Mouse (Mus musculus) E14TG2a.4 (cell line): Measurements from ENCODE around the gene Snrnp200.

Experiments used
- H3K27me3 ChIP-seq: 2 replicates; pipeline ENCODE4 v1.6.1; 2014; ENCODE audit warnings: low read length, control low read depth; ENCODE audit not compliant: insufficient read depth
- H3K36me3 ChIP-seq: 2 replicates; pipeline ENCODE4 v1.6.1; 2014; ENCODE audit warnings: low read length, control low read depth; ENCODE audit not compliant: insufficient read depth
- H3K4me1 ChIP-seq: replicated peaks from 2 replicates; pipeline ENCODE4 v1.6.1; 2014; ENCODE audit warnings: low read depth, low read length, control low read depth
- H3K4me3 ChIP-seq: replicated peaks from 2 replicates; pipeline ENCODE4 v1.5.1; 2014; ENCODE audit warnings: mild to moderate bottlenecking, low read length
- H3K9me3 ChIP-seq: 2 replicates; pipeline ENCODE4 v1.6.1; 2014; ENCODE audit warnings: low read length, control low read depth
- CTCF ChIP-seq: conservative IDR thresholded peaks from 2 replicates; pipeline ENCODE4 v1.5.1; 2014; ENCODE audit warnings: low read length
- NANOG ChIP-seq: IDR thresholded peaks from 2 replicates; pipeline ENCODE4 v1.6.1; 2014; ENCODE audit warnings: borderline replicate concordance, low read length, mixed read lengths
- POU5F1 ChIP-seq: IDR thresholded peaks from 2 replicates; pipeline ENCODE4 v1.6.1; 2014; ENCODE audit warnings: low read length, borderline replicate concordance

The Snrnp200 gene

DNA sequence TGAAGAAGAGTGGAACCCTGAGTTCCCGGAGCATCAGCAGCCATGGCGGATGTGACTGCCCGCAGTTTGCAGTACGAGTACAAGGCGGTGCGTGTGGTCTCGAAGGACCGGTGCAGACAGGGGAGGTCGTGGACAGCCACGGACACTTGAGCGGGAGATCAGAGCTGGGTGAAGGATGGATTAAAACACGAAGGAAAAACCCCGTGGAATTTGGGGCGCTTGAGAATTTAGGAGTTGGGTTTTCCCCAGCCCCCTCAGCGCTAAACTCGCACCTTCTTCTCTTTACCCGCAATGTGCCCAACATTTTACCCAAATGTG is 225 bp downstream of the Snrnp200 start:
- TF ChIP-seq CTCF = no peak
- no peak for TF ChIP-seq NANOG
- TF ChIP-seq POU5F1 = no peak
- H3K4me3 ChIP-seq = peak overlapping the region; percentile 98
- H3K27me3 ChIP-seq = no peaks in the 10 kb centered on the region
- H3K36me3 ChIP-seq = peaks cover 53% of the 10 kb centered on the region
- H3K9me3 ChIP-seq = no peaks in the 10 kb centered on the region
- peaks cover 20% of the 10 kb centered on the region for H3K4me1 ChIP-seq

DNA sequence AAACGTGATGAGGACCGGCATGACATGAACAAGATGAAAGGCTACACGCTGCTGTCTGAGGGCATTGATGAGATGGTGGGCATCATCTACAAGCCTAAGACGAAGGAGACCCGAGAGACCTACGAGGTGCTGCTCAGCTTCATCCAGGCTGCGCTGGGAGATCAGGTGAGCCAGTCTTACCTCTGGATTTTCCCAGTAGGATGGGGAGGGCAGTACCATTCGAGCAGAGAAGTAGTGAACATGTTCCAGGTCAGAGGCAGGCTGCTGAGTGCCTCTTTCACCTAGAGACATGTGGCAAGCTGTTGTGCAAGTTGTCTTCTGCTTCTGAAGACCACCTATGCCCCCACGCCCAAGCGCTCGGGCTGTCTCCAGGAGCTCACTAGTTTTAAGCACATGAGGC is 2.5 kb downstream of the Snrnp200 start:
- no peaks in the 10 kb centered on the region for H3K9me3 ChIP-seq
- H3K27me3 ChIP-seq = no peaks in the 10 kb centered on the region
- peaks cover 64% of the 10 kb centered on the region for H3K36me3 ChIP-seq
- H3K4me3 ChIP-seq = no peak overlapping the region
- TF ChIP-seq POU5F1 (no peak), NANOG (no peak), CTCF (no peak)
- peaks cover 20% of the 10 kb centered on the region for H3K4me1 ChIP-seq

- TF ChIP-seq POU5F1 (no peak), CTCF (no peak)
- H3K36me3 ChIP-seq = peaks cover 99% of the 10 kb centered on the region
Measured at GRCm38 (mm10) chr2:127217746-127218145, 9.6 kb downstream of the Snrnp200 start.

DNA sequence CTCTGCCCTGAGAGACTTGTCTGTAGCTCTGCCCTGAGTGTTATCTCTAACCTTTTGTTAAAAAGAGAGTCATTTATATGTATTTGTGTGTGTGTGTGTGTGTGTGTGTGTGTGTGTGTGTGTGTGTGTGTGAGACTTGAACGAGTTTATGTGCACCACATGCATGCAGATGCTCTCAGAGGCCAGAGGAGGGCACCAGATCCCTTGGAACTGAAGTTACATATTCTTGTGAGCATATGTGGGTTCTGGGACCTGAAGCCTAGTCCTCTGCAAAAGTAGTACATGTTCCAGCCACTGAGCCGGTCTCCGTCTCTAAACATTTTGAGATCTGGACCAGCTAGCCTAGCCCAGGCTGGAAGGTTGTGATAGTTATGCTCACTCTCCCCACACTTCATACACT is 17.1 kb downstream of the Snrnp200 start:
- H3K4me1 ChIP-seq = no peaks in the 10 kb centered on the region
- TF ChIP-seq POU5F1 (no peak), CTCF (peak; percentile 17; the same call in 1 of the 2 replicates)
- no peaks in the 10 kb centered on the region for H3K27me3 ChIP-seq
- no peak overlapping the region for H3K4me3 ChIP-seq
- no peaks in the 10 kb centered on the region for H3K9me3 ChIP-seq
- peaks cover 100% of the 10 kb centered on the region for H3K36me3 ChIP-seq

More at GRCm38 (mm10) chr2:127217746-127218145, 9.6 kb downstream of the Snrnp200 start:
- Histone ChIP-seq H3K4me3 (no peak overlapping the region), H3K27me3 (no peaks in the 10 kb centered on the region), H3K9me3 (no peaks in the 10 kb centered on the region), H3K4me1 (no peaks in the 10 kb centered on the region)

- H3K27me3 ChIP-seq = no peaks in the 10 kb centered on the region
- peaks cover 99% of the 10 kb centered on the region for H3K36me3 ChIP-seq
- H3K9me3 ChIP-seq = no peaks in the 10 kb centered on the region
- H3K4me1 ChIP-seq = no peaks in the 10 kb centered on the region
- no peak for TF ChIP-seq CTCF
- TF ChIP-seq POU5F1 = no peak
- TF ChIP-seq NANOG = no peak
- H3K4me3 ChIP-seq = no peak overlapping the region
Measured at GRCm38 (mm10) chr2:127237897-127238610, 29.9 kb downstream of the Snrnp200 start.

- no peaks in the 10 kb centered on the region for H3K27me3 ChIP-seq
- H3K36me3 ChIP-seq = peaks cover 98% of the 10 kb centered on the region
- no peak overlapping the region for H3K4me3 ChIP-seq
- H3K4me1 ChIP-seq = no peaks in the 10 kb centered on the region
- TF ChIP-seq CTCF = no peak
- TF ChIP-seq NANOG = no peak
- no peak for TF ChIP-seq POU5F1
- H3K9me3 ChIP-seq = no peaks in the 10 kb centered on the region
Measured at GRCm38 (mm10) chr2:127240065-127240464, 31.9 kb downstream of the Snrnp200 start.

GRCm38 (mm10) chr2:127247592-127248333 is 39.6 kb downstream of the Snrnp200 start, which contains the start of the genes Ciao1 and Tmem127:
TSS of gene Ciao1 (minus strand) at chr2:127247816.
TSS of gene Tmem127 (plus strand) at chr2:127247908.
- peak within 1 kb of the TSS; percentile 99 for H3K4me3 ChIP-seq
- no peak for TF ChIP-seq POU5F1
- TF ChIP-seq CTCF = no peak
- peaks cover 38% of the 10 kb centered on the region for H3K4me1 ChIP-seq
- peaks cover 55% of the 10 kb centered on the region for H3K36me3 ChIP-seq
- no peaks in the 10 kb centered on the region for H3K9me3 ChIP-seq
- no peaks in the 10 kb centered on the region for H3K27me3 ChIP-seq

DNA sequence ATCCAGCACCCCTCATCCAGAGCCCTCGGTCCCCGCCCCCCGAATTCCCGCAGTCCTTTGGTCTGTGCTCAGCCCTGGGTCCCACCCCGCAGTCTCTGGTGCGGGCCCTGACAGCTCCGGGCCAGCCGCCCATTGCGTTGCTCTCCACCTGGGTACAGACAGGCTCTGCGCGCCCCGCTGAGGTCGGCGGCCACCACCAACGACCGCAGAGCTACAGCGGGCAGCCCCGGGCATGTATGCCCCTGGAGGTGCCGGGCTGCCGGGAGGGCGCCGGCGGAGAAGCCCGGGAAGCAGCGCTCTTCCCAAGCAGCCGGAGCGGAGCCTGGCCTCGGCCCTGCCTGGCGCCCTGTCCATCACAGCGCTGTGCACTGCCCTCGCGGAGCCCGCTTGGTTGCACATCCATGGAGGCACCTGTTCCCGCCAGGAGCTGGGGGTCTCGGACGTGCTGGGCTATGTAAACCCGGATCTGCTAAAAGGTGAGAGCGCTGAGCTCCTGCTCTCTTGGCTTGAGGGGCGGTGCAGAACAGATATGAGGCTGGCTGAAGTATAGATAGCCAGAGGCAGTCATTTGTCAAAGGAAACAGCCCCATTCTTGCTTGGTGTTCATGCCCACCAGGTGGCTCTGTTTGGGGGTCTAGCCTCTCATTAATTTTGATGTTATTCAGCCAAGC is 40.3 kb downstream of the Snrnp200 start:
- H3K9me3 ChIP-seq = no peaks in the 10 kb centered on the region
- H3K4me1 ChIP-seq = peaks cover 44% of the 10 kb centered on the region
- H3K4me3 ChIP-seq = peak overlapping the region; percentile 99
- H3K27me3 ChIP-seq = no peaks in the 10 kb centered on the region
- H3K36me3 ChIP-seq = peaks cover 48% of the 10 kb centered on the region
- TF ChIP-seq POU5F1 (no peak), NANOG (no peak), CTCF (no peak)
